Mouse (Mus musculus) MEL (cell line): ENCODE results near the gene Mpg. TPM values are rescaled to one million over a fixed set of nuclear protein-coding genes. Genes with fewer than 3 reads are reported as not detected.
A peak's percentile ranks its signal among the peaks of the same experiment; 100 is the strongest.

Experiments
- DNase-seq: peaks from one replicate; pipeline ENCODE4 v3.0.0; 2011; ENCODE audit warnings: low read depth, low spot score
- H3K27ac ChIP-seq: 2 replicates; pipeline ENCODE4 v1.5.1; 2012; ENCODE audit warnings: low read depth, mild to moderate bottlenecking, control low read depth, low read length, moderate library complexity; ENCODE audit not compliant: control insufficient read depth
- H3K27me3 ChIP-seq, 2 experiments: fragments of 150-350 bp in 1 of 2; sonication (generic) in 1 of 2; 2 replicates each; pipeline ENCODE4 v1.6.1; 2012; ENCODE audit warnings: low read length in 2 of 2, mild to moderate bottlenecking in 2 of 2, improper control_type of control experiment in 1 of 2, moderate library complexity in 1 of 2; ENCODE audit not compliant: insufficient read depth in 2 of 2, control insufficient read depth in 1 of 2
- H3K36me3 ChIP-seq, 2 experiments: 2 replicates each; pipeline ENCODE4 v1.6.1; 2012 to 2014; ENCODE audit warnings: low read length in 2 of 2, improper control_type of control experiment in 1 of 2, inconsistent platforms in 1 of 2, mild to moderate bottlenecking in 1 of 2; ENCODE audit not compliant: insufficient read depth in 2 of 2, control insufficient read depth in 1 of 2
- H3K4me1 ChIP-seq, 2 experiments: fragments of 150-350 bp in 1 of 2; sonication (generic) in 1 of 2; 2 replicates each; pipeline ENCODE4 v1.6.1; 2012; ENCODE audit warnings: low read length in 2 of 2, improper control_type of control experiment in 1 of 2, mild to moderate bottlenecking in 1 of 2; ENCODE audit not compliant: insufficient read depth in 2 of 2, control insufficient read depth in 1 of 2
- H3K4me3 ChIP-seq, 2 experiments: fragments of 150-350 bp in 1 of 2; sonication (generic) in 1 of 2; 2 replicates each; pipeline ENCODE4 v1.5.1; 2012; ENCODE audit warnings: low read depth in 2 of 2, low read length in 2 of 2, mild to moderate bottlenecking in 2 of 2, moderate library complexity in 2 of 2, control low read depth in 1 of 2, improper control_type of control experiment in 1 of 2; ENCODE audit not compliant: control insufficient read depth in 1 of 2, insufficient read depth in 1 of 2
- H3K79me2 ChIP-seq: 2 replicates; pipeline ENCODE4 v1.6.1; 2012; ENCODE audit warnings: mild to moderate bottlenecking, low read length, moderate library complexity; ENCODE audit not compliant: control insufficient read depth, poor library complexity, insufficient read depth
- H3K9ac ChIP-seq: 2 replicates; pipeline ENCODE4 v1.6.1; 2012; ENCODE audit warnings: low read depth, mild to moderate bottlenecking, control low read depth, low read length, moderate library complexity; ENCODE audit not compliant: control insufficient read depth, poor library complexity, severe bottlenecking
- H3K9me3 ChIP-seq: fragments of 150-350 bp; sonication (generic); replicated peaks from 2 replicates; pipeline ENCODE4 v1.6.1; 2012; ENCODE audit warnings: mild to moderate bottlenecking, low read length, improper control_type of control experiment, moderate library complexity; ENCODE audit not compliant: insufficient read depth
- BHLHE40 ChIP-seq: IDR thresholded peaks from 2 replicates; pipeline ENCODE4 v1.6.1; 2012; ENCODE audit warnings: low read depth, mild to moderate bottlenecking, inconsistent platforms, low read length, improper control_type of control experiment, borderline replicate concordance
- CHD1 ChIP-seq: IDR thresholded peaks from 2 replicates; pipeline ENCODE4 v1.6.1; 2012; ENCODE audit warnings: low read depth, mild to moderate bottlenecking, inconsistent platforms, low read length, improper control_type of control experiment
- CTCF ChIP-seq, 3 experiments: IDR thresholded peaks in 2 of 3; conservative IDR thresholded peaks in 1 of 3; 2 replicates each; pipeline ENCODE4 v1.5.1; 2011 to 2012; ENCODE audit warnings: low read length in 3 of 3, low read depth in 2 of 3, mild to moderate bottlenecking in 2 of 3, improper control_type of control experiment in 1 of 3, inconsistent platforms in 1 of 3, mixed read lengths in 1 of 3, moderate library complexity in 1 of 3; ENCODE audit not compliant: control insufficient read depth in 1 of 3, insufficient read depth in 1 of 3, poor library complexity in 1 of 3, severe bottlenecking in 1 of 3
- E2F4 ChIP-seq: IDR thresholded peaks from 2 replicates; pipeline ENCODE4 v1.6.1; 2011; ENCODE audit warnings: low read depth, low read length, improper control_type of control experiment, borderline replicate concordance
- ELF1 ChIP-seq: IDR thresholded peaks from 2 replicates; pipeline ENCODE4 v1.6.1; 2014; ENCODE audit warnings: low read depth, mild to moderate bottlenecking, inconsistent platforms, low read length, improper control_type of control experiment, moderate library complexity
- EP300 ChIP-seq, 2 experiments: IDR thresholded peaks; 2 replicates each; pipeline ENCODE4 v1.6.1; 2011; ENCODE audit warnings: improper control_type of control experiment in 2 of 2, low read length in 2 of 2, low read depth in 1 of 2, mild to moderate bottlenecking in 1 of 2
- ETS1 ChIP-seq: IDR thresholded peaks from 2 replicates; pipeline ENCODE4 v1.6.1; 2012; ENCODE audit warnings: low read depth, mild to moderate bottlenecking, inconsistent platforms, low read length, improper control_type of control experiment, moderate library complexity
- GABPA ChIP-seq: IDR thresholded peaks from 2 replicates; pipeline ENCODE4 v1.6.1; 2012; ENCODE audit warnings: low read depth, mild to moderate bottlenecking, inconsistent platforms, low read length, improper control_type of control experiment, moderate library complexity
- JUND ChIP-seq: IDR thresholded peaks from 2 replicates; pipeline ENCODE4 v1.6.1; 2011; ENCODE audit warnings: low read depth, mild to moderate bottlenecking, improper control_type of control experiment, low read length
- KAT2A ChIP-seq: conservative IDR thresholded peaks from 2 replicates; pipeline ENCODE4 v1.6.1; 2012; ENCODE audit warnings: low read depth, low read length, improper control_type of control experiment, inconsistent platforms
- MAFK ChIP-seq: IDR thresholded peaks from 2 replicates; pipeline ENCODE4 v1.6.1; 2011; ENCODE audit warnings: low read depth, mild to moderate bottlenecking, low read length, improper control_type of control experiment, borderline replicate concordance
- MEF2A ChIP-seq: IDR thresholded peaks from 2 replicates; pipeline ENCODE4 v1.6.1; 2014; ENCODE audit warnings: low read depth, mild to moderate bottlenecking, inconsistent platforms, low read length, improper control_type of control experiment; ENCODE audit not compliant: poor library complexity, insufficient replicate concordance, severe bottlenecking; ENCODE audit errors: extremely low read depth
- MYC ChIP-seq: IDR thresholded peaks from 2 replicates; pipeline ENCODE4 v1.6.1; 2011; ENCODE audit warnings: low read depth, mild to moderate bottlenecking, low read length, improper control_type of control experiment, moderate library complexity
- NRF1 ChIP-seq: IDR thresholded peaks from 2 replicates; pipeline ENCODE4 v1.6.1; 2014; ENCODE audit warnings: low read depth, mild to moderate bottlenecking, inconsistent platforms, low read length, improper control_type of control experiment, moderate library complexity; ENCODE audit not compliant: poor library complexity, insufficient read depth, severe bottlenecking
- POLR2A ChIP-seq, 2 experiments: IDR thresholded peaks; 2 replicates each; pipeline ENCODE4 v1.6.1; 2011 to 2012; ENCODE audit warnings: low read length in 2 of 2, mild to moderate bottlenecking in 2 of 2, control low read depth in 1 of 2, improper control_type of control experiment in 1 of 2, low read depth in 1 of 2, moderate library complexity in 1 of 2; ENCODE audit not compliant: control insufficient read depth in 1 of 2, insufficient read depth in 1 of 2, poor library complexity in 1 of 2
- POLR2AphosphoS2 ChIP-seq: IDR thresholded peaks from 2 replicates; pipeline ENCODE4 v1.6.1; 2011; ENCODE audit warnings: low read length, improper control_type of control experiment
- POLR2AphosphoS5 ChIP-seq: IDR thresholded peaks from 2 replicates; pipeline ENCODE4 v1.6.1; 2012; ENCODE audit warnings: low read depth, borderline replicate concordance, mild to moderate bottlenecking, inconsistent platforms, low read length, moderate library complexity, mixed read lengths
- SMC3 ChIP-seq: IDR thresholded peaks from 2 replicates; pipeline ENCODE4 v1.6.1; 2011; ENCODE audit warnings: low read depth, low read length, improper control_type of control experiment
- TAL1 ChIP-seq: IDR thresholded peaks from 2 replicates; pipeline ENCODE4 v1.6.1; 2012; ENCODE audit warnings: mild to moderate bottlenecking, inconsistent platforms, low read length, moderate library complexity, mixed read lengths
- TBP ChIP-seq: IDR thresholded peaks from 2 replicates; pipeline ENCODE4 v1.8.0; 2011; ENCODE audit warnings: low read depth, low read length, improper control_type of control experiment
- TCF12 ChIP-seq: IDR thresholded peaks from 2 replicates; pipeline ENCODE4 v1.6.1; 2014; ENCODE audit warnings: low read depth, mild to moderate bottlenecking, inconsistent platforms, low read length, improper control_type of control experiment, moderate library complexity
- UBTF ChIP-seq: IDR thresholded peaks from 2 replicates; pipeline ENCODE4 v1.6.1; 2012; ENCODE audit warnings: low read depth, mild to moderate bottlenecking, inconsistent platforms, low read length, improper control_type of control experiment, moderate library complexity, borderline replicate concordance; ENCODE audit not compliant: insufficient read depth
- USF1 ChIP-seq: IDR thresholded peaks from 2 replicates; pipeline ENCODE4 v1.6.1; 2014; ENCODE audit warnings: low read depth, mild to moderate bottlenecking, inconsistent platforms, low read length, improper control_type of control experiment, moderate library complexity
- USF2 ChIP-seq, 2 experiments: IDR thresholded peaks; 2 replicates each; pipeline ENCODE4 v1.6.1; 2011 to 2012; ENCODE audit warnings: improper control_type of control experiment in 2 of 2, low read length in 2 of 2, borderline replicate concordance in 1 of 2, inconsistent platforms in 1 of 2, low read depth in 1 of 2, mild to moderate bottlenecking in 1 of 2; ENCODE audit not compliant: insufficient read depth in 1 of 2
- ZC3H11A ChIP-seq: IDR thresholded peaks from 2 replicates; pipeline ENCODE4 v1.6.1; 2012; ENCODE audit warnings: low read depth, mild to moderate bottlenecking, inconsistent platforms, low read length, improper control_type of control experiment
- ZMIZ1 ChIP-seq: IDR thresholded peaks from 2 replicates; pipeline ENCODE4 v1.6.1; 2012; ENCODE audit warnings: low read depth, mild to moderate bottlenecking, inconsistent platforms, low read length, improper control_type of control experiment, moderate library complexity
- ZNF384 ChIP-seq: IDR thresholded peaks from 2 replicates; pipeline ENCODE4 v1.6.1; 2012; ENCODE audit warnings: low read depth, mild to moderate bottlenecking, inconsistent platforms, low read length, improper control_type of control experiment
- polyA plus RNA-seq, 2 experiments: library from polyadenylated mRNA; stranded (reverse) in 1 of 2; unstranded in 1 of 2; fragments of >175 nt in 1 of 2; fragments of >200 nt in 1 of 2; gene quantifications; 2 replicates each; pipeline versions ENCODE4 v1.2.1 to v1.2.4; 2012; ENCODE audit warnings: low replicate concordance in 2 of 2, low read depth in 1 of 2; ENCODE audit not compliant: insufficient read length in 2 of 2, insufficient read depth in 1 of 2, missing spikeins in 1 of 2
- total RNA-seq: library from RNA; depleted of rRNA; stranded (reverse); fragments of 300-350 nt; gene quantifications from 2 replicates; pipeline ENCODE4 v1.2.3, GENCODE M21; 2012

Gene Mpg
- total and polyA plus RNA-seq, 3 experiments, result 42.0 to 43.2 TPM; not detected in 1

- Histone ChIP-seq H3K27ac (peak overlapping the region; percentile 88), H3K9ac (peak overlapping the region; percentile 57), H3K4me1 (peaks cover 28 to 46% of the 10 kb centered on the region in 2 experiments), H3K27me3 (no peaks in the 10 kb centered on the region)
- peak; percentile 71 for DNase-seq
- no peak for TF ChIP-seq ELF1
- TF ChIP-seq POLR2A (IDR thresholded peaks at IDR 0.05; ENCODE audit: control insufficient read depth in 1 of 2, insufficient read depth in 1 of 2, low read depth in 1 of 2, low read length in 2 of 2, poor library complexity in 1 of 2), result peak in 1 of 2 experiments; percentile 44; a peak in 1 of 4 replicates
- no peak for TF ChIP-seq GABPA
- TF ChIP-seq TBP, result 0 out of 2 replicates have a peak, but pooled peaks have one; percentile 7
- no peak for TF ChIP-seq UBTF
- no peak for TF ChIP-seq MYC
- no peak for TF ChIP-seq NRF1
- 0 out of 2 replicates have a peak, but pooled peaks have one; percentile 2 for TF ChIP-seq TCF12
- TF ChIP-seq, all 39 proteins: peak for 3
- Histone ChIP-seq H3K36me3 (peaks cover 0 to 33% of the 10 kb centered on the region in 2 experiments; a peak in 3 of 4 replicates), H3K79me2 (peaks cover 24% of the 10 kb centered on the region), H3K4me3 (peak overlapping the region; percentile 57 to 77), H3K9me3 (no peaks in the 10 kb centered on the region)
These were observed 27.1 kb upstream of the Mpg start for GRCm38 (mm10) chr11:32199230-32199629.

- peak within 1 kb of the TSS; percentile 57 to 77 for H3K4me3 ChIP-seq
- H3K4me1 ChIP-seq, result peaks cover 28 to 48% of the 10 kb centered on the region in 2 experiments
- H3K27ac ChIP-seq, result peak within 1 kb of the TSS; percentile 88
- no peaks in the 10 kb centered on the region for H3K9me3 ChIP-seq
- DNase-seq, result peak; percentile 95
- peaks cover 26% of the 10 kb centered on the region for H3K79me2 ChIP-seq
- H3K27me3 ChIP-seq, result no peaks in the 10 kb centered on the region
- peaks cover 0 to 33% of the 10 kb centered on the region in 2 experiments; a peak in 3 of 4 replicates for H3K36me3 ChIP-seq
- peak within 1 kb of the TSS; percentile 57 for H3K9ac ChIP-seq
- no peak for TF ChIP-seq MEF2A
- peak; percentile 69; the same call in 1 of the 2 replicates for TF ChIP-seq POLR2AphosphoS5
- no peak for TF ChIP-seq ZNF384
- peak; percentile 38; the same call in 1 of the 2 replicates for TF ChIP-seq NRF1
- TF ChIP-seq GABPA, result no peak
- no peak for TF ChIP-seq E2F4
- TF ChIP-seq POLR2AphosphoS2, result peak; percentile 48; the same call in 1 of the 2 replicates
- TF ChIP-seq SMC3, result peak; percentile 22; the same call in 1 of the 2 replicates
- no peak for TF ChIP-seq USF2 (IDR thresholded peaks at IDR 0.05; ENCODE audit: borderline replicate concordance in 1 of 2, insufficient read depth in 1 of 2, low read depth in 1 of 2, low read length in 2 of 2)
- TF ChIP-seq UBTF, result no peak
- no peak for TF ChIP-seq KAT2A
- TF ChIP-seq USF1, result no peak
- TF ChIP-seq ELF1, result no peak; the same call in 1 of the 2 replicates
- no peak for TF ChIP-seq ZC3H11A
- no peak; the same call in 1 of the 2 replicates for TF ChIP-seq MAFK
- no peak; the same call in 1 of the 2 replicates for TF ChIP-seq BHLHE40
- no peak for TF ChIP-seq JUND
- peak; percentile 89 to 93 for TF ChIP-seq EP300 (IDR thresholded peaks at IDR 0.05; ENCODE audit: low read depth in 1 of 2, low read length in 2 of 2)
- peak; percentile 93 for TF ChIP-seq ETS1
- peak in 1 of 2 experiments; percentile 53; a peak in 1 of 4 replicates for TF ChIP-seq POLR2A (IDR thresholded peaks at IDR 0.05; ENCODE audit: control insufficient read depth in 1 of 2, insufficient read depth in 1 of 2, low read depth in 1 of 2, low read length in 2 of 2, poor library complexity in 1 of 2)
- peak; percentile 96 for TF ChIP-seq TAL1
- TF ChIP-seq ZMIZ1, result 0 out of 2 replicates have a peak, but pooled peaks have one; percentile 54
- peak in 2 of 3 experiments; percentile 40 to 42; a peak in 3 of 6 replicates for TF ChIP-seq CTCF (IDR thresholded peaks at IDR 0.05 in 2 of 3, conservative IDR thresholded peaks at IDR 0.05 in 1 of 3; ENCODE audit: control insufficient read depth in 1 of 3, insufficient read depth in 1 of 3, low read depth in 2 of 3, low read length in 3 of 3, poor library complexity in 1 of 3, severe bottlenecking in 1 of 3)
- no peak for TF ChIP-seq CHD1
- peak; percentile 94 for TF ChIP-seq TCF12
These were observed 26.2 kb upstream of the Mpg start, which contains the start of gene Il9r for GRCm38 (mm10) chr11:32200075-32200601. TSS of gene Il9r (minus strand) at chr11:32200279.
